Mouse (Mus musculus) neural tube, embryonic 14.5 days (tissue): ENCODE measurements around the gene Adamtsl1. TPM values are rescaled to one million over a fixed set of nuclear protein-coding genes. Genes with fewer than 3 reads are reported as not detected.

Experiments used
- ATAC-seq: fragments of 200-750 bp; cut with Nextera tagmentation; 2 replicates; pipeline ENCODE4 v1.8.0; 2017; ENCODE audit warnings: low read depth, mild to moderate bottlenecking, moderate TSS enrichment, moderate library complexity
- H3K27ac ChIP-seq: fragments of 300-500 bp; sonication (generic); 2 replicates; pipeline ENCODE4 v1.5.1; 2014; ENCODE audit warnings: low read depth, mild to moderate bottlenecking, control low read depth, low read length, moderate library complexity, mixed read lengths
- H3K27me3 ChIP-seq: fragments of 300-500 bp; sonication (generic); 2 replicates; pipeline ENCODE4 v1.6.1; 2014; ENCODE audit warnings: low read length; ENCODE audit not compliant: control insufficient read depth, insufficient read depth
- H3K36me3 ChIP-seq: fragments of 300-500 bp; sonication (generic); 2 replicates; pipeline ENCODE4 v1.6.1; 2014; ENCODE audit warnings: low read length, mixed read lengths; ENCODE audit not compliant: control insufficient read depth, insufficient read depth
- H3K4me1 ChIP-seq: fragments of 300-500 bp; sonication (generic); 2 replicates; pipeline ENCODE4 v1.6.1; 2014; ENCODE audit warnings: low read length; ENCODE audit not compliant: control insufficient read depth, insufficient read depth
- H3K4me2 ChIP-seq: fragments of 300-500 bp; sonication (generic); 2 replicates; pipeline ENCODE4 v1.6.1; 2014; ENCODE audit warnings: mild to moderate bottlenecking, low read depth, low read length, control low read depth
- H3K4me3 ChIP-seq: fragments of 300-500 bp; sonication (generic); 2 replicates; pipeline ENCODE4 v1.5.1; 2014; ENCODE audit warnings: low read depth, low read length, control low read depth, mixed read lengths
- H3K9ac ChIP-seq: fragments of 300-500 bp; sonication (generic); replicated peaks from 2 replicates; pipeline ENCODE4 v1.6.1; 2014; ENCODE audit warnings: low read depth, mild to moderate bottlenecking, control low read depth, low read length, mixed read lengths
- H3K9me3 ChIP-seq: fragments of 300-500 bp; sonication (generic); 2 replicates; pipeline ENCODE4 v1.6.1; 2016; ENCODE audit warnings: low read length; ENCODE audit not compliant: control insufficient read depth
- WGBS: fragments of 180-500 bp; shearing (Covaris S2); extraction: QIAGEN DNeasy Blood & Tissue Kit; methylation state at CpG from one replicate; pipeline ENCODE4 v1.1.7; 2014; 5-methylcytosine and 5-hydroxymethylcytosine counted together
- polyA plus RNA-seq: library from polyadenylated mRNA; unstranded; fragments of >200 nt; fragmentation: Nextera tagmentation; extraction: Ambion mirVana; gene quantifications from 2 replicates; pipeline ENCODE4 v1.2.1, GENCODE M21; 2014

Adamtsl1 gene
- polyA plus RNA-seq, 1 experiment from 2014 or later: 17.6 TPM

DNA sequence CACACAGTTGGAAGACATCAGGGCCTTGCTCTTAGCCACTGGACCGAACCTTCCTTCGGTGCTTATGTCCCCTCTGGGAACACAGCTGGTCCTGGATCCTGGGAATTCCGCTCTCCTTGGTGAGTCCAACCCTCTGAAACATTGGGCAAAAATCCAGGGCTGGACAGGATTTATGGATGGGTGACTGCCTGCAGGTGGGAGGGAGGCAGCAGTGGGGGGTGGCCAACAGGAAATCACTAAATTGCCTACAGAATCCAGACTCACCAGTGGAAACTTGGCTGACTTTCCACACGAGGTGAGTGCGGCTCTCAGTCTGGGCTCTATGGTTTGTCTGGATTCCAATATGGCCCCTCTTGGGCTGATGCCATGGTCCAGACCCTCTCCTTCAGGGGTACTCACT is 874.5 kb downstream of the Adamtsl1 start:
- ATAC-seq: no peak
- Histone ChIP-seq H3K36me3 (no peaks in the 10 kb centered on the region), H3K9ac (no peak overlapping the region), H3K4me1 (no peaks in the 10 kb centered on the region), H3K27me3 (no peaks in the 10 kb centered on the region), H3K4me2 (no peak overlapping the region), H3K27ac (no peak overlapping the region), H3K4me3 (no peak overlapping the region), H3K9me3 (no peaks in the 10 kb centered on the region)
- 61% methylated on average over 5 of the region's 5 CpGs for WGBS

DNA sequence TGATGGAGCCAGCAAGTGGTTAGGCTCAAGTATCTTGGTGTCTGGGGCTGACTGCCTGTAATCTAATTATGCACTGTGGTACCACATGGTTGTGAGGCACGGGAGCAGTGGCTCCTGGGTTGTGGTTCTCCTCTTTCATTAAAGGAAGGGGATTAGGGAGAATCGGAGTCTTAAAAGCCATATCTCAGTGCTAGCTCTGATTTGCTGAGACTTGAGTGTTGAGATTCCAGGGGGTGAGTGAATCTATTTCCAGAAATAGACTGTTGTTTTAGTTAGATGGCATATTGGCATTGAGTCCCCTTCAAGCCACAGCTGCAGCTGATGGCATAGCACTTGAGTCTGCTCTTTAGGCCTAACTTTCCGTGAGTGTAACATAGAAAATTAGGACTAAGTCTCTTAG is 877.2 kb downstream of the Adamtsl1 start:
- H3K4me3 ChIP-seq: no peak overlapping the region
- no peaks in the 10 kb centered on the region for H3K9me3 ChIP-seq
- H3K27ac ChIP-seq: no peak overlapping the region
- H3K9ac ChIP-seq: no peak overlapping the region
- WGBS: 85% methylated on average over 3 of the region's 3 CpGs
- no peaks in the 10 kb centered on the region for H3K27me3 ChIP-seq
- H3K4me1 ChIP-seq: no peaks in the 10 kb centered on the region
- H3K4me2 ChIP-seq: no peak overlapping the region
- no peak for ATAC-seq
- H3K36me3 ChIP-seq: no peaks in the 10 kb centered on the region

GRCm38 (mm10) chr4:86395636-86396035 is 881.7 kb downstream of the Adamtsl1 start:
- Histone ChIP-seq H3K9me3 (no peaks in the 10 kb centered on the region), H3K27ac (no peak overlapping the region), H3K27me3 (no peaks in the 10 kb centered on the region), H3K9ac (no peak overlapping the region), H3K4me2 (no peak overlapping the region), H3K36me3 (no peaks in the 10 kb centered on the region), H3K4me3 (no peak overlapping the region), H3K4me1 (no peaks in the 10 kb centered on the region)
- ATAC-seq: no peak
- 71% methylated on average over 6 of the region's 6 CpGs for WGBS

- Histone ChIP-seq H3K4me3 (no peak overlapping the region), H3K4me2 (no peak overlapping the region), H3K36me3 (no peaks in the 10 kb centered on the region), H3K9me3 (no peaks in the 10 kb centered on the region), H3K27ac (no peak overlapping the region), H3K9ac (no peak overlapping the region), H3K4me1 (no peaks in the 10 kb centered on the region), H3K27me3 (no peaks in the 10 kb centered on the region)
- WGBS: 77% methylated on average over 7 of the region's 7 CpGs
- ATAC-seq: no peak
Observed at GRCm38 (mm10) chr4:86396672-86397288, 882.8 kb downstream of the Adamtsl1 start.

DNA sequence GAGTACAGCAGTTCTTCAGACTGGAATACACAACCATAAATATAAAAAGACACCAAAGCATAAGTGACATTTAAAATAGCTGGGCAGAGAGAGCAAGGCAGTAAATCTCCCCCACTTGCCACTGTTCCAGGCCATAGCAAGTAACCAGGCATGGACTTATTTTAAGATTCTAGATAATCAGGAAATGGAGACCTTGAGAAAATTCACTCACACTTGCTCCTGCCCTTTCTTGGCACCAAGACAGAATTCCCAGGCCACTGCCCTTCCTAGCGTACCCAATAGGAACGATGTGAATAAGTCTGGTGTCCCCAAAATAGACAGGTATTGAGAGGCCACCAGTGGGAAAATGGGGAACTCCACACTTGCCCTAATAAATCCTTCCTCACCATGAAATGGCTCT is 883.5 kb downstream of the Adamtsl1 start:
- ATAC-seq: peak; percentile 56; the same call in 1 of the 2 replicates
- no peaks in the 10 kb centered on the region for H3K9me3 ChIP-seq
- H3K36me3 ChIP-seq: no peaks in the 10 kb centered on the region
- no peak overlapping the region for H3K9ac ChIP-seq
- 0 out of 2 replicates have a peak overlapping the region, but pooled peaks have one; percentile 39 for H3K27ac ChIP-seq
- no peak overlapping the region for H3K4me2 ChIP-seq
- no peaks in the 10 kb centered on the region for H3K27me3 ChIP-seq
- 40% methylated on average over 2 of the region's 2 CpGs for WGBS
- no peaks in the 10 kb centered on the region for H3K4me1 ChIP-seq
- H3K4me3 ChIP-seq: no peak overlapping the region

DNA sequence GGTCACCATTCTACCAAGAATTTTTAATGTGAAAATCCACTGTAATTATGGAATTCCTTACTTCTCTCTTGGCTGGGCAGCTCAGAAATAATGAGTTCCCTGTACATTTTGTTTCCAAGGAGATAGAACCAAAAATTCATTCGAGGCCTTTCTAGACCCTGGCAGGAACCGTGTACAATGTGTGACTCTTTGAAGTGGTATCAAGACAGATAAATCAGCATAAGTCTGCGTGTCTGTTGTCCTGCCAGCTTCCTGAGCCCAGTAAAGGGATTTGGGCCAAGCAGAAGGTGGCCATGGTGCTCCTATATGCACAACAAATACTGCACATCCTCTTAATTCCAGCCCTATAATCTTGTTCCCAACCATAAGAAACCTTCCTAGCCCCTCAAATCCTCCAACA is 887.1 kb downstream of the Adamtsl1 start:
- H3K4me1 ChIP-seq: no peaks in the 10 kb centered on the region
- no peak overlapping the region for H3K4me2 ChIP-seq
- no peak overlapping the region for H3K4me3 ChIP-seq
- no peaks in the 10 kb centered on the region for H3K27me3 ChIP-seq
- WGBS: 55% methylated on average over 3 of the region's 3 CpGs
- no peak overlapping the region for H3K9ac ChIP-seq
- ATAC-seq: no peak
- no peak overlapping the region for H3K27ac ChIP-seq
- H3K36me3 ChIP-seq: no peaks in the 10 kb centered on the region
- no peaks in the 10 kb centered on the region for H3K9me3 ChIP-seq

GRCm38 (mm10) chr4:86406501-86407199 is 892.7 kb downstream of the Adamtsl1 start:
- Histone ChIP-seq H3K36me3 (no peaks in the 10 kb centered on the region), H3K4me2 (no peak overlapping the region), H3K4me3 (no peak overlapping the region), H3K27ac (no peak overlapping the region), H3K9ac (no peak overlapping the region), H3K9me3 (no peaks in the 10 kb centered on the region), H3K27me3 (no peaks in the 10 kb centered on the region), H3K4me1 (no peaks in the 10 kb centered on the region)
- 54% methylated on average over 7 of the region's 7 CpGs for WGBS
- no peak for ATAC-seq

DNA sequence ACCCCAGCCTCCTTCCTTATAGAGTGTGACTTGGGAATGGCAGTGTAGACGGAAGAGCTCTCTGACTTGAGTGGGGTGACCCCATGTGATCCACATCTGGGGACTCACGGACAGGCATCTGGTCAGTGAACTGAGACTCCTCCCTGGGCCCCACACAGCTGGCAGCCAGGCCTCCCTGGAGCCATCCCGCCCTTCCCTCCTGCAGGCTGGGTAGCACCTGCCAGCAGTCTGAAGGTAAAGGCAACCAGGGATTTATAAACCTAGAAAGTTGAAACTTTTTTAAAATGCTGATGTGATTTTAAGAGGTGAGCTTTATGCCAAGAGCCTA is 893.2 kb downstream of the Adamtsl1 start:
- no peaks in the 10 kb centered on the region for H3K36me3 ChIP-seq
- no peak overlapping the region for H3K4me3 ChIP-seq
- no peaks in the 10 kb centered on the region for H3K27me3 ChIP-seq
- H3K9me3 ChIP-seq: no peaks in the 10 kb centered on the region
- H3K4me2 ChIP-seq: no peak overlapping the region
- no peaks in the 10 kb centered on the region for H3K4me1 ChIP-seq
- WGBS: 71% methylated on average over 3 of the region's 3 CpGs
- no peak overlapping the region for H3K9ac ChIP-seq
- no peak for ATAC-seq
- H3K27ac ChIP-seq: no peak overlapping the region

DNA sequence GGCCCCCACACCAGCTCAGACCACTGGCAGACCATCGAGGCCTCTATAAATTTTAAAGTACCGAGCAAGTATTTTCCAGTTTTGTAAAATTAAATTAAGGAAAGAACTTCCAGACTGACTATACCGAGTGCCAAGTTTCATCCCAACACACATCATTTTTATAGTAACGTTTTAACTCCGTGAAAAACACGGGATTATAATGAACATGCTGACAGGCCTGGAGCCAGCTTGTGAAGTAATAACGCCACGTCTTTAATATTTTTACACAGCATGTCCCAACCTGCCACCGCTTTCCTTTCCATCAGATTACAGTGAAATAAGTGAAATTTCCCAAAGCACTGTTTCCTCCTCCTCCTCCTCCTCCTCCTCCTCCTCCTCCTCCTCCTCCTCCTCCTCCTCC is 894.4 kb downstream of the Adamtsl1 start:
- Histone ChIP-seq H3K9ac (no peak overlapping the region), H3K4me3 (no peak overlapping the region), H3K36me3 (no peaks in the 10 kb centered on the region), H3K4me1 (no peaks in the 10 kb centered on the region), H3K4me2 (no peak overlapping the region), H3K27ac (no peak overlapping the region), H3K27me3 (no peaks in the 10 kb centered on the region), H3K9me3 (no peaks in the 10 kb centered on the region)
- 88% methylated on average over 9 of the region's 9 CpGs for WGBS
- no peak for ATAC-seq
